17 mouse cellular contexts compared by ENCODE assay signal in genomic region chr16:24284215-24284614, GRCm38 (mm10).
DNase-seq lines count a peak whose midpoint lies in the region; TF ChIP-seq lines count a peak whose summit lies in the region.
"Had no signal": no experiment of that assay in that cellular context is flagged by ENCODE, and none has a peak within 500 bp of the region (broad histone marks: within the 10 kb centered on the region; RNA-seq: fewer than 3 reads in every experiment).

No protein-coding gene starts in this region.

- 46% methylated on average over 3 of the region's 3 CpGs for WGBS in kidney, adult 2 months

- no peaks in the 10 kb centered on the region for H3K36me3 ChIP-seq in kidney, adult 2 months (ENCODE audit: control insufficient read depth, insufficient read depth, low read length)
- H3K36me3 ChIP-seq: embryonic facial prominence, embryonic 10.5 days; heart, embryonic 10.5 days; hindbrain, embryonic 15.5 days had no signal

- no peaks in the 10 kb centered on the region for H3K4me1 ChIP-seq in kidney, adult 2 months (ENCODE audit: control insufficient read depth, insufficient read depth, low read length)

- TF ChIP-seq POLR2A in kidney, adult 2 months (IDR thresholded peaks at IDR 0.05; ENCODE audit: low read depth, low read length) = no peak

- no peaks in the 10 kb centered on the region for H3K27me3 ChIP-seq in kidney, adult 2 months (replicated peaks; ENCODE audit: control insufficient read depth, insufficient read depth, low read length)
- H3K27me3 ChIP-seq: CH12.LX; forebrain, embryonic 13.5 days; hindbrain, embryonic 15.5 days had no signal

- peak; percentile 8 for DNase-seq in adrenal gland, adult 8-10 months
- DNase-seq in adrenal gland, postnatal 36 days = no peak
- peak; percentile 10 for DNase-seq in kidney, adult 2 months
- DNase-seq in kidney, postnatal 25 days = no peak
- peak; percentile 12 for DNase-seq in lung, postnatal 36 days
- no peak for DNase-seq in lung, postnatal 25 days (ENCODE audit: low spot score)
- DNase-seq in right cerebral cortex, postnatal 10 days (ENCODE audit: low spot score in 2 of 2) = no peak
- DNase-seq: adrenal gland, postnatal 25 days; cerebellum, adult 2 months; forebrain, postnatal 0 days; gastrocnemius, postnatal 14 days; heart, postnatal 14 days had no signal

- no peak for TF ChIP-seq CTCF in kidney, adult 2 months (conservative IDR thresholded peaks at IDR 0.05; ENCODE audit: insufficient read depth, insufficient read length, low read depth, low read length)

- no peak overlapping the region for H3K27ac ChIP-seq in kidney, adult 2 months (ENCODE audit: insufficient read depth, low read depth, low read length)
- H3K27ac ChIP-seq: embryonic facial prominence, embryonic 10.5 days; forebrain, embryonic 13.5 days; heart, embryonic 10.5 days; hindbrain, embryonic 15.5 days had no signal

- no peak overlapping the region for H3K4me3 ChIP-seq in kidney, adult 2 months (ENCODE audit: insufficient read depth, low read depth, low read length)
- H3K4me3 ChIP-seq: embryonic facial prominence, embryonic 10.5 days; forebrain, embryonic 13.5 days; heart, embryonic 10.5 days; hindbrain, embryonic 15.5 days had no signal

Comparison
In these comparisons a context has a peak if more than half of its experiments do, and no peak if none do; other contexts are left out.
1. DNase-seq: peak in adrenal gland, adult 8-10 months (single experiment), kidney, adult 2 months (single experiment) and lung, postnatal 36 days (single experiment); none in adrenal gland, postnatal 36 days (0 of 2), kidney, postnatal 25 days (0 of 2), lung, postnatal 25 days (single experiment) and right cerebral cortex, postnatal 10 days (0 of 2).